Mouse (Mus musculus) left cerebral cortex, adult 2 months (tissue): ENCODE results near the gene Exosc7. TPM values are rescaled to one million over a fixed set of nuclear protein-coding genes. Genes with fewer than 3 reads are reported as not detected.

Experiments used
- DNase-seq, 2 experiments: peaks; one replicate each; pipeline ENCODE4 v3.0.0; 2021 to 2022; ENCODE audit warnings: low spot score in 2 of 2, mixed read lengths in 1 of 2; ENCODE audit errors: extremely low spot score in 1 of 2
- H3K27ac ChIP-seq: fragments of 200-600 bp; 2 replicates; pipeline ENCODE4 v1.8.1; 2022
- H3K4me3 ChIP-seq: fragments of 200-600 bp; 2 replicates; pipeline ENCODE4 v1.8.1; 2022
- CTCF ChIP-seq: fragments of 200-600 bp; IDR thresholded peaks from 2 replicates; pipeline ENCODE4 v1.8.1; 2022; ENCODE audit warnings: antibody characterized with exemption, mild to moderate bottlenecking, moderate library complexity
- intact Hi-C: fragments of 180-260 bp; cut with DNase I; formaldehyde crosslinking; loops from one replicate; pipeline ENCODE4 v1.15.1; 2025
- long read RNA-seq, 2 experiments: library from polyadenylated mRNA; stranded (forward); transcript quantifications; one replicate each; pipeline ENCODE4 v2.0.0; 2021; ENCODE audit warnings: borderline mapping rate in 2 of 2
- total RNA-seq, 2 experiments: library from RNA; stranded (reverse); gene quantifications; 2 replicates each; pipeline ENCODE4 v1.2.3; 2021

The Exosc7 gene
- total RNA-seq, result 10 to 100 TPM; 43.0 to 48.9 TPM
- long read RNA-seq, experiment 1, transcript Exosc7-201 (8 exons, 1,053 nt), result major isoform, 34 of 41 reads
- long read RNA-seq, experiment 1, partial matches to known transcripts, result 1 of 41 reads
- long read RNA-seq, experiment 1, other reads (novel, unspliced or antisense), result 5 of 41 reads
- long read RNA-seq, experiment 2, transcript Exosc7-201 (8 exons, 1,053 nt), result major isoform, 14 of 18 reads
- long read RNA-seq, experiment 2, partial matches to known transcripts, result 1 of 18 reads
- long read RNA-seq, experiment 2, other reads (novel, unspliced or antisense), result 3 of 18 reads

DNA sequence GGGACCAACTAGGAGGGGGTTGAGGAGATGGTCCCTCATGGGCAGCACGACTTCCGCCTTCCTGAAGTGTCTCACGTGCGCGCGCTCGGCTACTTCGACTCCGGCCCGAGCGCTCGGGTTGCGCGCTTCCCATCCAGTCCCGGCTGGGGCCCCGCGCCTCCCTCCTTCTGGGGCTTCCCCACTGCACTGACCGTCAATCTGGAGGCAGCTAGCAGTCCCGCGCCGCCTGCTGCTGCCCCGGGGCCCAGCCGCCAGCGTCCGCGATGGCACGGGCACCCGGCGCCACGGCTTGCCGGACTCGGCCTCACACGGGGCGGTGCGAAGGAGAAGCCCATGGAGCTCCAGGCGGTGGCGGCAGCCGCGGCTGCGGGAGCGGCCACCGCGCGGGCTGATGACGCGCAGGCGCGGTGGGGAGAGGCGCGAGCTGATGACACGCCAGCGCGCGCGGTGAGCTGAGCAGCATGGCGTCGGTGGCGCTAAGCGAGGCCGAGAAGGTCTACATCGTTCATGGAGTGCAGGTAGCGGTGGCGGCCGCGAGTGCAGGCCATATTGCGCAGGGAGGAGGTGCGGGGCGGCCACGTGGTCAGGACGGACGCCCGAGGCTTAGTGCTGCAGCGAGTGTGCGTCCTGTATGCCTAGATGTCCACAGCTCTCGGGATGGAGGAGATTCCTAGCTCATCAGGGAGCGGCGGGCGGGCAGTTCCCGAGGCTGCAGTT, at the start of gene Exosc7, which contains the start of gene Zdhhc3:
TSS of gene Exosc7 (plus strand) at position 411 of the 717 bp plus-strand sequence.
TSS of gene Zdhhc3 (minus strand) at position 401 of the 717 bp plus-strand sequence.
- intact Hi-C loops, result loop anchor here (2.0 to 5.0 kb wide), 2 partner anchors 90 to 161 kb away; partner anchors contain the start of genes 1110059G10Rik and Kif15
- no peak for TF ChIP-seq CTCF

DNA sequence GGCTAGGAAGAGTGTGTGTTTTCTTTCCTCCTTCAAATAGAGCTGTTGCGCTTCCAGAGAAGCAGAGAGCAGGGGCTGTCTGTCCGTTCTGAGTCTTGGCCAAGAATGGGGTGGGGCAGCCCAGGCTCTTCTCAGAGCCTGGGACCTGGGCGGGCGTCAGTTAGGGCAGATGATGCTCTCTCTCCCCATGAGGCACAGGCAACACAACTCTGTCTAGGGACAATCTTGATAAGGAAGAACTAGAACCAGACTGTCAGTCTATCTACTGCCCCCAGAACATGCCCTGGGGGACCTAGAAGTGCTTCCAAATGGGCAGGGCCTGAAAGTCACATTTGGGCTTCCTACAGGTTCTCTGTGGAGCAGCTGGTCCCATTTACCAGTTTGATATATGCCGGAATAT, 33.9 kb upstream of the Exosc7 start:
- no peak for TF ChIP-seq CTCF
- Histone ChIP-seq H3K4me3 (no peak overlapping the region), H3K27ac (no peak overlapping the region)
- intact Hi-C loops, result no loop called here
- DNase-seq, result no peak

More for the DNA sequence above, at the start of gene Exosc7, which contains the start of gene Zdhhc3:
- Histone ChIP-seq H3K27ac (peak within 1 kb of the TSS; percentile 90), H3K4me3 (peak within 1 kb of the TSS; percentile 83)
- peak; percentile 91 to 94 for DNase-seq

DNA sequence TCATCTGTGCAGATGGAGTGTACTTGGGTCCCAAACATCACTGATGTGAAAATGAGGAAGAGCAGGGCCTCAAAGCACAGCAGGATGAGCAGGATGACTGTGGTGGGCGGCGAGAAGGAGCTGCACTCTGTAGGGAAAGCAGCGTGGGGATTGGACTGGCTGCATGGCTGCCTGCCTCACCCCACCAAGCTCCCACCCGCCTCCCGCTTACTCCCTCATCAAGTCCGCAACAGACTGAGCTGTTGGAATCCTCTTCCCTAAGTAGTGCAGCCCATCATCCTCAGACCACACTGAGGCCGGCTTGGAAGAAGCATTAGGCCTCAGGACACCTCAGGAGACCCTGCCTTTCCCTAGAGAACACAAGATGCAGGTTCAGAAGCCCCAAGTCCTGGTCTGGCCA, 32.7 kb upstream of the Exosc7 start:
- TF ChIP-seq CTCF, result no peak
- Histone ChIP-seq H3K27ac (no peak overlapping the region), H3K4me3 (no peak overlapping the region)
- intact Hi-C loops, result no loop called here
- DNase-seq, result no peak

DNA sequence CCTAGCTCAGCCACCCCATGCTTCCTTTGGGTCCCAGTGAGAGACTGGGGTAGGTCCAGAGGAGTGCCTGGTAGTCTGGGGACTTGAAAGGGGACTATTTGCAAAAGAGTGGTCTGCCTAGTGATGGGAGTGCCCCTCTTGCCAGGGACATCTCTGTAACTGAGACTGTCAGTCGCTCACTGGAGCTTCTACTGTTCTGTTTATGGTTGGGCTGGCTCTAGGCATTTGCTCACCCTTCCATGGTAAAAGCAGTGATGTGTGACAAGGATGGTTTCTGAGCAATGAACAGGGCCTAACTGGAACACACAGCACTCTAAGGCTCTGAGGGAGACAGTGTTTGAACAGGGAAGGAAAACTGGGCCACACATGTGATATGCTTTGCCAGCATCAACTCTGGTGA, 32.2 kb upstream of the Exosc7 start:
- TF ChIP-seq CTCF, result no peak
- intact Hi-C loops, result no loop called here
- no peak for DNase-seq
- no peak overlapping the region for H3K4me3 ChIP-seq
- H3K27ac ChIP-seq, result no peak overlapping the region

DNA sequence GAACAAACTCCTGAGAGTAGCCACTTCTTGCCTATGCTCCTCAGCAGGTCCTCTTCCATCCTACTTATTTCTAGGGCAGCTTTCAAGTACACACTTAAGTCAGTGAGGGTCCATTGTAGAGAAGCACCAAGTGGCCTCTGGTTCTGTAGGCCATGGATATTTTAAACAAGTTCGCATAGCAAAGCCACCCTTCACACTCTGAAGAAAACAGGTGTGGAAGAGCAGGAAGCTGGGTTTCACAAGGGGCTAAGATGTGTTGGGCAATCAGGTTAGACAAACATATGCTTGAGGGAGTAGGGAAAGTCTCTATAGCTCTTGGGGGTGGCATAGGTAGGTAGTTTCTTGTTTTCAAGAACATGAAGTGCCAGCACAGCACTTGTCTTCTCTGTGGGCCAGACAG, 27.6 kb upstream of the Exosc7 start:
- DNase-seq, result no peak
- no peak overlapping the region for H3K4me3 ChIP-seq
- intact Hi-C loops, result no loop called here
- H3K27ac ChIP-seq, result no peak overlapping the region
- no peak for TF ChIP-seq CTCF

DNA sequence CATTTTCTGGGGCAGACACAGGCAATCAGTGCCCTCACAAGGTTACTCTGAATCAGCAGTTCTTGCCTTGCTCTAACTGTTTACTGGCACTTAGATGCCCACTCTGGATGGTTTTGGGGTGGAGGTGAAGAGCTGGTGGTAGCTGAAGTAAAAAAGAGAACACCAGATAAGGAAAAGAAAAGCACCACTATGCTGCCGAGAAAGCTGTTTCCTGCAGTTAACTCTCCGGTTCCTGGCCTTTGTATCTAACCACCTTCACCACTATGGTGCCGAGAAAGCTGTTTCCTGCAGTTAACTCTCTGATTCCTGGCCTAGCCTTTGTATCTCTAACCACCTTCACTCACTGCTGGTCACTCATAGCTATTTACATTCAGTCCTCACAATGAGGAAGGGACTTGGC, 25.5 kb upstream of the Exosc7 start:
- intact Hi-C loops, result no loop called here

DNA sequence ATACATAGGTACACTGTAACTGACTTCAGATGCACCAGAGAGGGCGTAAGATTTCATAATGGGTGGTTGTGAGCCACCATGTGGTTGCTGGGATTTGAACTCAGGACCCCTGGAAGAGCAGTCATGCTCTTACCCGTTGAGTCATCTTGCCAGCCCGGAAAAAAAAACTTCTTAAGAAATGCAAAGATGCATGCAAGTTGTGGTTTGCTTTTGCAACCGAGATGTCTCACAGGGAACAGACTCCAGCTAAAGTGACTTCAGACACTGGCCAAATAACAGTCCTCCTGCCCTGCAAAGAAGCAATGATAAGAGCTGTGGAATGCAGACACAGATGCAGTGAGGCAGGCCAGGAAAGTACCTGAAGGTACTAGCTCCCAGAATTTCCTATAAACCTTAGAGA, 22.2 kb upstream of the Exosc7 start:
- TF ChIP-seq CTCF, result no peak
- H3K27ac ChIP-seq, result no peak overlapping the region
- no peak for DNase-seq
- intact Hi-C loops, result no loop called here
- H3K4me3 ChIP-seq, result no peak overlapping the region

More for the DNA sequence above, 25.5 kb upstream of the Exosc7 start:
- H3K4me3 ChIP-seq, result no peak overlapping the region
- TF ChIP-seq CTCF, result no peak
- H3K27ac ChIP-seq, result no peak overlapping the region
- no peak for DNase-seq

DNA sequence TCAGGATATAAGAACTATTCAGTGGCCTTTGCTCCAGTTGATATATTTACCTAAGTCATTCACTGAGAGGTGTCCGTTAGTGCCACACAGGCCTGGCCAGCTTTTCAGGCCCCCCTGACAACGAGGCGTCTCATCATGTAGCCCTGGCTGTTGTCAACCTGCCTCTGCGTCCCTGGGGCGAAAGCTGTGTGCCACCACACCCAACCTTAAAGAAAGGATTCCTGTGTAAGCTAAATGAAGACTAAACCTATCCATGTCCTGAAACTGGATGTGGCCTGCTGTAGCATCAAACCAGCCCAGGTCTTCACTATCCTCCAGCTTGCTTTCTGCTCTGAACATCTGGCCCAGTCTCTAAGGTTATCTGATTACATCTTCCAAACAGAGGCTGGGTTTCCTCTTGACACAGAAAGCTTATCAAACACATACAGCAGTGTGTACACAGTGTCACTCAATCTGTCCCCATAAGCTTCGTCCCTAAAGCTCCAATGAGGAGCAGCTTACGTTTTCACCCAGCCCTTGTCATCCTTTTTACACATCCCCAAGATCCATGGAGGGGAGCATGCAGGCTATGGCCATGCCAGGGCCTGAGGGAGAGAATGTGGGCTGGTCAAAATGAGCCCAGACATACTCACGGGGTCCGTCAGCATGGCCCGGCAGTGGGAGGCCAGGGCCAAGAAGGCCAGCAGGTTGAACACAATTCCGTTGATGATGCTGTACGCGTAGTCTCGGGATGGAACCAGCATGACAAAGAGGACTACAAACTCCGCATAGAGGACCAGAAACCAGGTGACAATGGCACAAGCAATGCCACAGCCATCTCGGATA, 13.2 kb upstream of the Exosc7 start:
- intact Hi-C loops, result no loop called here
- H3K4me3 ChIP-seq, result no peak overlapping the region
- no peak overlapping the region for H3K27ac ChIP-seq
- no peak for TF ChIP-seq CTCF
- DNase-seq, result no peak

DNA sequence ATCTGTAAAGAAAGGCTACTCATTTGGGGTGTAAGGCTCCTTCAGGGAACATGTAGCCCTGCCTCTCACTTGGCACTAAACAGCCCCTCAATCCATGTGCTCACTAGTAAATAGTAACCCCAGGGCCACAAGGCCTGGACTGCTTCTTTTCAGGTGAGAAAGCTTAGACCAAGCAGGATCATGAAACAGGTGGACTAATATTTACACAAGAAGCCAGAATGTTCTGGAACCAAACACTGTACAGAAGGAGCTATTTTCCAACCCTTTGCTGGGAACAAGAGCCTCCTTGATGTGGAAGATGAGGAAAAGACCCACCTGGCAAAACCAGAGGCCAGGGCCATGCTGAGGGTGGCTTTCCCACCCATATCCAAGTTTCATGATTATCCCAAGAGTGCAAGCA, 9.6 kb upstream of the Exosc7 start:
- H3K4me3 ChIP-seq, result no peak overlapping the region
- no peak for TF ChIP-seq CTCF
- no peak for DNase-seq
- intact Hi-C loops, result no loop called here
- no peak overlapping the region for H3K27ac ChIP-seq

DNA sequence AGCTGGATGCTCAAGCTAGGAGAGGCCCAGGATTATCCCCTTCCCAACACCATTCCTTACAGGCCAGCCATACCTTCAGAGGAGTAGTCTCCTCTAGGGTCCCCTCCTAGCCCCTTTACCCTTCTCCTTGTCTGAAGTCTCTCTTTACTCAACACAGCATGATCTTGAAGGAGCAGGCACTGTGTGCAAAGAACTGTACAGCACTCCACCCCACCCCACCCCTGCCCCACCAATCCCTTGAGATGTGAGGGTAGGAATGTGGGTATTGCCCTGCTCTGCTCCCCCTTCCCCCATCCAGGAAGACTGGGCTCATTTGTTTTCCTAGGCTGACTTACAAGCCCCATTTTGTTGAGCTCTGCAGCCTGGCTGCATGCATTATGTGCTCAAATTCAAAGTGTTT, 8.7 kb upstream of the Exosc7 start:
- no peak for DNase-seq
- Histone ChIP-seq H3K4me3 (no peak overlapping the region), H3K27ac (no peak overlapping the region)
- no peak for TF ChIP-seq CTCF
- intact Hi-C loops, result no loop called here

DNA sequence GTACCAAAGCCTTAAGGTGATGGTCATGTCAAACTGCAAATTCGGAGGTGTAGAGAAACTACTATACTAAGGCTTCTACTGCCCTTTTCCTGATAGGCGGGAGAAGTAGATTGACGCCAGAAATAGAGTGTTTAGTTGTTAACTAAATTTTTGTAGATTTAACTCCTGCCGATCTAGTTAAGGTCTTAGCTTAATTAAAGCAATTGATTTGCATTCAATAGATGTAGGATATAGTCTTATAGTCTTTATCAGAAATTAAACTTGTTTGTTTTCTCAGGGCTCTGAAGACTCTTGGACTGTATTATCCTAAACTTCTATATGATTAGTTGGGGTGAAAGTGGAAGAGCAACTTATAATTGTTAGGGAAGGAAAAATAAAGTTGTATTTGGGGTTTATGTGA, 5.8 kb upstream of the Exosc7 start:
- DNase-seq, result no peak
- H3K4me3 ChIP-seq, result no peak overlapping the region
- no peak for TF ChIP-seq CTCF
- intact Hi-C loops, result no loop called here
- no peak overlapping the region for H3K27ac ChIP-seq

DNA sequence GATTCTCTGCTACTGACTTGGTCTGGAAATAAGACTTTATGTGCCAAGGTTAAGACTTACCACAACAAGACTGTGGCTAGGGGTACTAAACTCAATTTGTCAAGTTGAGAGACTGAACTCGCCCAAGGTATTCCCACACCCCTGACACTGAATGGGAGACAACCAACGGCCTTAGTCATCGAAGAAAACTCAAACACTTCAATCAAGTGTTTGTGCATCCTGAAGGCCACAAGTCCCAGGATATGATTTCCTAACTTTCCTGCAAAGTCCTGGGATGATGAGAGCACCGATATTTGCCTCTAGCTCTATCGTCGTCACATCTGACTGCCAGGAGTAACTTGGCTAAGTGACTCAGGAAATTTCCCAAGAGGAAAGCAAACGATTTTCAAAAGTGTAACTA, 3.8 kb upstream of the Exosc7 start:
- TF ChIP-seq CTCF, result no peak
- Histone ChIP-seq H3K27ac (no peak overlapping the region), H3K4me3 (no peak overlapping the region)
- intact Hi-C loops, result no loop called here
- DNase-seq, result no peak
